Mouse (Mus musculus) CH12.LX (cell line): ENCODE results near the gene Zbtb9. TPM values are rescaled to one million over a fixed set of nuclear protein-coding genes. Genes with fewer than 3 reads are reported as not detected.

ENCODE experiments used
- DNase-seq: peaks from one replicate; pipeline ENCODE4 v3.0.0-alpha.2; 2013; ENCODE audit errors: extremely low read depth
- H3K27ac ChIP-seq: 2 replicates; pipeline ENCODE4 v1.5.1; 2012; ENCODE audit warnings: low read depth, mild to moderate bottlenecking, control low read depth, moderate library complexity; ENCODE audit not compliant: insufficient read depth
- H3K27me3 ChIP-seq: replicated peaks from 2 replicates; pipeline ENCODE3; 2012; ENCODE audit warnings: inconsistent platforms
- H3K36me3 ChIP-seq, 2 experiments: replicated peaks in 1 of 2; 2 replicates each; pipeline versions ENCODE3 to v1.6.1; 2012; ENCODE audit warnings: inconsistent platforms in 1 of 2, low read length in 1 of 2, mild to moderate bottlenecking in 1 of 2, mixed read lengths in 1 of 2, moderate library complexity in 1 of 2; ENCODE audit not compliant: control insufficient read depth in 1 of 2, insufficient read depth in 1 of 2
- H3K4me1 ChIP-seq, 2 experiments: 2 replicates each; pipeline ENCODE4 v1.6.1; 2012; ENCODE audit warnings: inconsistent platforms in 1 of 2, moderate library complexity in 1 of 2; ENCODE audit not compliant: insufficient read depth in 2 of 2, control insufficient read depth in 1 of 2
- H3K4me2 ChIP-seq: 2 replicates; pipeline ENCODE4 v1.6.1; 2012; ENCODE audit warnings: low read depth, mild to moderate bottlenecking, control low read depth; ENCODE audit not compliant: poor library complexity, insufficient read depth, severe bottlenecking
- H3K4me3 ChIP-seq, 3 experiments: fragments of 150-350 bp in 1 of 3; sonication (generic) in 1 of 3; replicated peaks in 1 of 3; 2 replicates each; pipeline versions ENCODE3 to v1.5.1; 2011 to 2012; ENCODE audit warnings: low read depth in 2 of 3, low read length in 2 of 3, mild to moderate bottlenecking in 2 of 3, moderate library complexity in 2 of 3, control low read depth in 1 of 3, improper control_type of control experiment in 1 of 3, inconsistent platforms in 1 of 3, mixed read lengths in 1 of 3; ENCODE audit not compliant: poor library complexity in 1 of 3
- H3K79me2 ChIP-seq: replicated peaks from 2 replicates; pipeline ENCODE4 v1.6.1; 2012; ENCODE audit warnings: mild to moderate bottlenecking, moderate library complexity; ENCODE audit not compliant: control insufficient read depth, poor library complexity, insufficient read depth, severe bottlenecking; ENCODE audit errors: extremely low read depth
- H3K9ac ChIP-seq: 2 replicates; pipeline ENCODE4 v1.6.1; 2012; ENCODE audit warnings: low read depth, mild to moderate bottlenecking, control low read depth, moderate library complexity; ENCODE audit not compliant: insufficient read depth
- H3K9me3 ChIP-seq: replicated peaks from 2 replicates; pipeline ENCODE3; 2012; ENCODE audit warnings: low read length, inconsistent platforms, mixed read lengths
- CHD1 ChIP-seq: IDR thresholded peaks from 2 replicates; pipeline ENCODE4 v1.6.1; 2012; ENCODE audit warnings: low read depth, low read length, improper control_type of control experiment, inconsistent platforms
- CTCF ChIP-seq, 2 experiments: IDR thresholded peaks in 1 of 2; conservative IDR thresholded peaks in 1 of 2; 2 replicates each; pipeline ENCODE4 v1.5.1; 2011 to 2012; ENCODE audit warnings: low read depth in 2 of 2, low read length in 2 of 2, improper control_type of control experiment in 1 of 2, inconsistent platforms in 1 of 2, mild to moderate bottlenecking in 1 of 2, moderate library complexity in 1 of 2
- E2F4 ChIP-seq: IDR thresholded peaks from 2 replicates; pipeline ENCODE4 v1.6.1; 2011; ENCODE audit warnings: low read depth, low read length, improper control_type of control experiment; ENCODE audit not compliant: insufficient replicate concordance
- ELF1 ChIP-seq: IDR thresholded peaks from 2 replicates; pipeline ENCODE4 v1.6.1; 2014; ENCODE audit warnings: low read depth, mild to moderate bottlenecking, inconsistent platforms, low read length, improper control_type of control experiment
- EP300 ChIP-seq: IDR thresholded peaks from 2 replicates; pipeline ENCODE4 v1.6.1; 2011; ENCODE audit warnings: low read length, improper control_type of control experiment
- ETS1 ChIP-seq: conservative IDR thresholded peaks from 2 replicates; pipeline ENCODE4 v1.6.1; 2012; ENCODE audit warnings: low read depth, mild to moderate bottlenecking, inconsistent platforms, low read length, improper control_type of control experiment, moderate library complexity
- GABPA ChIP-seq: IDR thresholded peaks from 2 replicates; pipeline ENCODE4 v1.6.1; 2012; ENCODE audit warnings: low read depth, low read length, improper control_type of control experiment, inconsistent platforms; ENCODE audit not compliant: insufficient replicate concordance
- IRF4 ChIP-seq: IDR thresholded peaks from 2 replicates; pipeline ENCODE4 v1.6.1; 2014; ENCODE audit warnings: low read depth, mild to moderate bottlenecking, inconsistent platforms, low read length, improper control_type of control experiment
- JUN ChIP-seq: IDR thresholded peaks from 2 replicates; pipeline ENCODE4 v1.6.1; 2011; ENCODE audit warnings: low read depth, mild to moderate bottlenecking, low read length, improper control_type of control experiment, moderate library complexity; ENCODE audit not compliant: insufficient read depth
- KAT2A ChIP-seq: IDR thresholded peaks from 2 replicates; pipeline ENCODE4 v1.6.1; 2012; ENCODE audit warnings: low read length, improper control_type of control experiment, inconsistent platforms; ENCODE audit not compliant: insufficient replicate concordance
- MAFK ChIP-seq: IDR thresholded peaks from 2 replicates; pipeline ENCODE4 v1.6.1; 2011; ENCODE audit warnings: low read length, improper control_type of control experiment; ENCODE audit not compliant: insufficient replicate concordance
- MAZ ChIP-seq: IDR thresholded peaks from 2 replicates; pipeline ENCODE4 v1.6.1; 2012; ENCODE audit warnings: low read depth, mild to moderate bottlenecking, inconsistent platforms, low read length, improper control_type of control experiment, moderate library complexity
- NELFE ChIP-seq: IDR thresholded peaks from 2 replicates; pipeline ENCODE4 v1.6.1; 2011; ENCODE audit warnings: low read depth, low read length, improper control_type of control experiment
- PAX5 ChIP-seq: IDR thresholded peaks from 2 replicates; pipeline ENCODE4 v1.6.1; 2012; ENCODE audit warnings: low read length, inconsistent platforms, mixed read lengths
- SMC3 ChIP-seq: IDR thresholded peaks from 2 replicates; pipeline ENCODE4 v1.6.1; 2011; ENCODE audit warnings: low read depth, low read length, improper control_type of control experiment
- TBP ChIP-seq: conservative IDR thresholded peaks from 2 replicates; pipeline ENCODE4 v1.6.1; 2011; ENCODE audit warnings: low read depth, low read length, improper control_type of control experiment
- UBTF ChIP-seq: IDR thresholded peaks from 2 replicates; pipeline ENCODE4 v1.6.1; 2012; ENCODE audit warnings: low read depth, mild to moderate bottlenecking, inconsistent platforms, low read length, improper control_type of control experiment, moderate library complexity
- USF1 ChIP-seq: IDR thresholded peaks from 2 replicates; pipeline ENCODE4 v1.6.1; 2014; ENCODE audit warnings: low read depth, mild to moderate bottlenecking, inconsistent platforms, low read length, improper control_type of control experiment
- USF2 ChIP-seq: conservative IDR thresholded peaks from 2 replicates; pipeline ENCODE4 v1.6.1; 2011; ENCODE audit warnings: low read depth, low read length, improper control_type of control experiment
- ZKSCAN1 ChIP-seq: IDR thresholded peaks from 2 replicates; pipeline ENCODE4 v1.6.1; 2012; ENCODE audit warnings: low read depth, inconsistent platforms, low read length, improper control_type of control experiment, borderline replicate concordance
- ZNF384 ChIP-seq: IDR thresholded peaks from 2 replicates; pipeline ENCODE4 v1.6.1; 2012; ENCODE audit warnings: low read depth, low read length, improper control_type of control experiment, inconsistent platforms
- dilution Hi-C: fragments of 300-500 bp; cut with MboI; formaldehyde crosslinking; loops from 2 replicates; pipeline ENCODE4 v1.14.3; 2020; ENCODE audit warnings: low sequenced_read_pairs; ENCODE audit not compliant: extremely low pct_unique_long_range_greater_than_20kb, extremely low pct_ligation_motif_present
- in situ Hi-C: fragments of 300-500 bp; cut with MboI; formaldehyde crosslinking; loops from 3 replicates; pipeline ENCODE4 v1.14.3; 2019; ENCODE audit warnings: low sequenced_read_pairs, low pct_ligation_motif_present, low pct_unique_long_range_greater_than_20kb, mixed read lengths
- polyA plus RNA-seq: library from polyadenylated mRNA; unstranded; fragments of >175 nt; gene quantifications from 2 replicates; pipeline ENCODE4 v1.2.1, GENCODE M21; 2012; ENCODE audit warnings: low read depth; ENCODE audit not compliant: insufficient read length
- total RNA-seq, 2 experiments: library from RNA; depleted of rRNA; stranded (reverse); fragments of 300-350 nt in 1 of 2; fragments of >200 nt in 1 of 2; gene quantifications; 2 replicates each; pipeline ENCODE4 v1.2.3; 2012 to 2014

Zbtb9 gene
- total and polyA plus RNA-seq, 3 experiments, result 2.0 to 14.3 (median 8.1) TPM

- Histone ChIP-seq H3K27ac (no peak overlapping the region), H3K36me3 (no peaks in the 10 kb centered on the region), H3K4me2 (no peak overlapping the region), H3K4me3 (no peak overlapping the region), H3K79me2 (no peaks in the 10 kb centered on the region), H3K9ac (no peak overlapping the region), H3K4me1 (peaks cover 0 to 21% of the 10 kb centered on the region in 2 experiments; a peak in 2 of 4 replicates), H3K27me3 (no peaks in the 10 kb centered on the region), H3K9me3 (peaks cover 2% of the 10 kb centered on the region)
- no peak for TF ChIP-seq USF2
- no peak for TF ChIP-seq ZKSCAN1
- TF ChIP-seq KAT2A, result no peak
- TF ChIP-seq USF1, result no peak
- TF ChIP-seq E2F4, result no peak
- TF ChIP-seq SMC3, result no peak
- no peak for TF ChIP-seq MAFK
- dilution Hi-C loops (no loop called here), in situ Hi-C loops (no loop called here)
- no peak for DNase-seq
These were observed 32.0 kb downstream of the Zbtb9 start for GRCm38 (mm10) chr17:27004903-27005485.

- H3K27ac ChIP-seq, result no peak overlapping the region
- no peaks in the 10 kb centered on the region for H3K79me2 ChIP-seq
- H3K9ac ChIP-seq, result no peak overlapping the region
- H3K27me3 ChIP-seq, result no peaks in the 10 kb centered on the region
- no peaks in the 10 kb centered on the region for H3K36me3 ChIP-seq
- H3K4me3 ChIP-seq, result no peak overlapping the region
- H3K4me1 ChIP-seq, result peaks cover 0 to 21% of the 10 kb centered on the region in 2 experiments; a peak in 2 of 4 replicates
- DNase-seq, result no peak
- no peak for TF ChIP-seq ZKSCAN1
- no peak for TF ChIP-seq ZNF384
- no peak for TF ChIP-seq CHD1
- no peak for TF ChIP-seq MAFK
- TF ChIP-seq CTCF (conservative IDR thresholded peaks at IDR 0.05 in 1 of 2, IDR thresholded peaks at IDR 0.05 in 1 of 2; ENCODE audit: low read depth in 2 of 2, low read length in 2 of 2), result no peak
- no peak for TF ChIP-seq IRF4
- TF ChIP-seq UBTF, result no peak
- no peak for TF ChIP-seq GABPA
- in situ Hi-C loops, result no loop called here
- H3K4me2 ChIP-seq, result no peak overlapping the region
- dilution Hi-C loops, result no loop called here
- peaks cover 2% of the 10 kb centered on the region for H3K9me3 ChIP-seq
These were observed 32.7 kb downstream of the Zbtb9 start for GRCm38 (mm10) chr17:27005644-27006043.

- Histone ChIP-seq H3K27ac (no peak overlapping the region), H3K4me2 (no peak overlapping the region), H3K79me2 (no peaks in the 10 kb centered on the region), H3K4me3 (no peak overlapping the region), H3K9ac (no peak overlapping the region), H3K9me3 (peaks cover 2% of the 10 kb centered on the region), H3K4me1 (peaks cover 6 to 42% of the 10 kb centered on the region in 2 experiments), H3K36me3 (no peaks in the 10 kb centered on the region), H3K27me3 (no peaks in the 10 kb centered on the region)
- in situ Hi-C loops, result no loop called here
- dilution Hi-C loops, result no loop called here
- no peak for TF ChIP-seq ELF1
- no peak for TF ChIP-seq KAT2A
- no peak for TF ChIP-seq PAX5
- TF ChIP-seq TBP, result no peak
- TF ChIP-seq ETS1, result no peak
- no peak for TF ChIP-seq IRF4
- TF ChIP-seq EP300, result no peak
- TF ChIP-seq USF2, result no peak
- TF ChIP-seq JUN, result no peak
- TF ChIP-seq MAZ, result no peak
- TF ChIP-seq USF1, result no peak
- no peak for TF ChIP-seq ZNF384
- no peak for TF ChIP-seq NELFE
- no peak for DNase-seq
These were observed 35.3 kb downstream of the Zbtb9 start for GRCm38 (mm10) chr17:27008277-27008676.
